Mouse (Mus musculus) forebrain, embryonic 13.5 days (tissue): ENCODE measurements at regions not wholly inside any gene's neighbourhood (a gene's known extent, or its start where the extent isn't known, plus 50 kb on each side); places are given as distances from the start of the nearest gene placed in this dataset.
"Not testable (repeated sequence)": the region's sequence is repeated elsewhere in the genome, so short reads cannot be mapped to it uniquely, and the experiment has no call there.

ENCODE experiments used
- ATAC-seq: fragments of 200-750 bp; cut with Nextera tagmentation; 2 replicates; pipeline ENCODE4 v1.8.0; 2017
- H3K27ac ChIP-seq: fragments of 300-500 bp; sonication (generic); 2 replicates; pipeline ENCODE4 v1.5.1; 2015; ENCODE audit warnings: inconsistent platforms, mild to moderate bottlenecking, moderate library complexity
- H3K27me3 ChIP-seq: fragments of 300-500 bp; sonication (generic); 2 replicates; pipeline ENCODE4 v1.6.1; 2015; ENCODE audit warnings: mild to moderate bottlenecking, inconsistent platforms
- H3K36me3 ChIP-seq: fragments of 300-500 bp; sonication (generic); 2 replicates; pipeline ENCODE4 v1.6.1; 2015; ENCODE audit warnings: mild to moderate bottlenecking, inconsistent platforms; ENCODE audit not compliant: poor library complexity, severe bottlenecking
- H3K4me1 ChIP-seq: fragments of 300-500 bp; sonication (generic); 2 replicates; pipeline ENCODE4 v1.6.1; 2015; ENCODE audit warnings: inconsistent platforms
- H3K4me2 ChIP-seq: fragments of 300-500 bp; sonication (generic); 2 replicates; pipeline ENCODE4 v1.6.1; 2015; ENCODE audit warnings: inconsistent platforms, mild to moderate bottlenecking, moderate library complexity
- H3K4me3 ChIP-seq: fragments of 300-500 bp; sonication (generic); 2 replicates; pipeline ENCODE4 v1.5.1; 2015; ENCODE audit warnings: mild to moderate bottlenecking, inconsistent platforms
- H3K9ac ChIP-seq: fragments of 300-500 bp; sonication (generic); 2 replicates; pipeline ENCODE4 v1.6.1; 2015; ENCODE audit warnings: mild to moderate bottlenecking, inconsistent platforms
- H3K9me3 ChIP-seq: fragments of 300-500 bp; sonication (generic); replicated peaks from 2 replicates; pipeline ENCODE4 v1.6.1; 2016; ENCODE audit warnings: inconsistent platforms
- WGBS: fragments of 180-500 bp; shearing (Covaris S2); methylation state at CpG from one replicate; pipeline ENCODE4 v1.1.7; 2015; 5-methylcytosine and 5-hydroxymethylcytosine counted together

GRCm38 (mm10) chr17:49291636-49292035, 136.5 kb upstream of the Mocs1 start:
- H3K9ac ChIP-seq, result no peak overlapping the region
- no peaks in the 10 kb centered on the region for H3K36me3 ChIP-seq
- no peak overlapping the region for H3K27ac ChIP-seq
- no peaks in the 10 kb centered on the region for H3K4me1 ChIP-seq
- no peaks in the 10 kb centered on the region for H3K9me3 ChIP-seq
- H3K4me2 ChIP-seq, result no peak overlapping the region
- H3K4me3 ChIP-seq, result no peak overlapping the region
- 70% methylated on average over 3 of the region's 3 CpGs for WGBS
- no peaks in the 10 kb centered on the region; the same call in 1 of the 2 replicates for H3K27me3 ChIP-seq
- no peak for ATAC-seq

GRCm38 (mm10) chr17:49304461-49304860, 123.7 kb upstream of the Mocs1 start:
- H3K9ac ChIP-seq, result no peak overlapping the region
- H3K9me3 ChIP-seq, result no peaks in the 10 kb centered on the region
- no peaks in the 10 kb centered on the region for H3K36me3 ChIP-seq
- H3K27ac ChIP-seq, result no peak overlapping the region
- H3K27me3 ChIP-seq, result no peaks in the 10 kb centered on the region
- no peak for ATAC-seq
- no peak overlapping the region for H3K4me2 ChIP-seq
- 31% methylated on average over 3 of the region's 3 CpGs for WGBS
- H3K4me3 ChIP-seq, result no peak overlapping the region
- H3K4me1 ChIP-seq, result no peaks in the 10 kb centered on the region

GRCm38 (mm10) chr17:49305116-49305515, 123.0 kb upstream of the Mocs1 start:
- Histone ChIP-seq H3K4me1 (no peaks in the 10 kb centered on the region), H3K4me3 (no peak overlapping the region), H3K36me3 (no peaks in the 10 kb centered on the region), H3K9me3 (no peaks in the 10 kb centered on the region), H3K9ac (no peak overlapping the region), H3K27me3 (no peaks in the 10 kb centered on the region), H3K27ac (no peak overlapping the region), H3K4me2 (no peak overlapping the region)
- 84% methylated on average over 6 of the region's 6 CpGs for WGBS
- ATAC-seq, result no peak

- ATAC-seq, result peak; percentile 97
- no peak overlapping the region for H3K9ac ChIP-seq
- H3K27ac ChIP-seq, result no peak overlapping the region
These were observed 119.1 kb upstream of the Mocs1 start for GRCm38 (mm10) chr17:49309079-49309478.

GRCm38 (mm10) chr17:49314196-49314595, 114.0 kb upstream of the Mocs1 start:
- H3K9me3 ChIP-seq, result no peaks in the 10 kb centered on the region
- ATAC-seq, result no peak
- H3K27ac ChIP-seq, result no peak overlapping the region
- 86% methylated on average over 2 of the region's 2 CpGs for WGBS
- H3K36me3 ChIP-seq, result no peaks in the 10 kb centered on the region
- no peak overlapping the region for H3K4me3 ChIP-seq
- H3K4me1 ChIP-seq, result no peaks in the 10 kb centered on the region
- H3K9ac ChIP-seq, result no peak overlapping the region
- no peak overlapping the region for H3K4me2 ChIP-seq
- no peaks in the 10 kb centered on the region for H3K27me3 ChIP-seq

More at GRCm38 (mm10) chr17:49309079-49309478, 119.1 kb upstream of the Mocs1 start:
- Histone ChIP-seq H3K27me3 (no peaks in the 10 kb centered on the region), H3K4me3 (peak overlapping the region; percentile 23; the same call in 1 of the 2 replicates), H3K4me1 (no peaks in the 10 kb centered on the region), H3K4me2 (peak overlapping the region; percentile 46), H3K36me3 (no peaks in the 10 kb centered on the region), H3K9me3 (no peaks in the 10 kb centered on the region)
- WGBS, result 23% methylated on average over 5 of the region's 5 CpGs

GRCm38 (mm10) chr17:49327524-49327923, 100.6 kb upstream of the Mocs1 start:
- Histone ChIP-seq H3K9me3 (no peaks in the 10 kb centered on the region), H3K4me3 (no peak overlapping the region), H3K4me2 (no peak overlapping the region), H3K4me1 (no peaks in the 10 kb centered on the region), H3K27ac (no peak overlapping the region), H3K27me3 (no peaks in the 10 kb centered on the region), H3K9ac (no peak overlapping the region), H3K36me3 (no peaks in the 10 kb centered on the region)
- WGBS, result 40% methylated on average over 4 of the region's 4 CpGs
- ATAC-seq, result peak; percentile 33

GRCm38 (mm10) chr17:49335318-49335717, 92.8 kb upstream of the Mocs1 start:
- H3K9me3 ChIP-seq, result 0 out of 2 replicates have a peak, but pooled peaks cover under 1% of the 10 kb centered on the region
- no peaks in the 10 kb centered on the region for H3K36me3 ChIP-seq
- H3K9ac ChIP-seq, result no peak overlapping the region
- H3K4me3 ChIP-seq, result no peak overlapping the region
- H3K27ac ChIP-seq, result no peak overlapping the region
- no peak for ATAC-seq
- WGBS, result 92% methylated on average over 5 of the region's 5 CpGs
- no peak overlapping the region for H3K4me2 ChIP-seq
- H3K27me3 ChIP-seq, result no peaks in the 10 kb centered on the region
- no peaks in the 10 kb centered on the region for H3K4me1 ChIP-seq

- no peaks in the 10 kb centered on the region for H3K36me3 ChIP-seq
- WGBS, result 92% methylated on average over 5 of the region's 5 CpGs
- 0 out of 2 replicates have a peak, but pooled peaks cover 4% of the 10 kb centered on the region for H3K9me3 ChIP-seq
- no peak overlapping the region for H3K4me3 ChIP-seq
- H3K4me1 ChIP-seq, result no peaks in the 10 kb centered on the region
- ATAC-seq, result no peak
- H3K27ac ChIP-seq, result no peak overlapping the region
- no peaks in the 10 kb centered on the region for H3K27me3 ChIP-seq
- H3K4me2 ChIP-seq, result no peak overlapping the region
- no peak overlapping the region for H3K9ac ChIP-seq
These were observed 90.3 kb upstream of the Mocs1 start for GRCm38 (mm10) chr17:49337881-49338280.

GRCm38 (mm10) chr17:49342636-49343035, 85.5 kb upstream of the Mocs1 start:
- WGBS, result 68% methylated on average over 2 of the region's 2 CpGs
- Histone ChIP-seq H3K36me3 (no peaks in the 10 kb centered on the region), H3K27ac (no peak overlapping the region), H3K9ac (no peak overlapping the region), H3K4me2 (no peak overlapping the region), H3K4me3 (no peak overlapping the region), H3K4me1 (no peaks in the 10 kb centered on the region), H3K27me3 (no peaks in the 10 kb centered on the region), H3K9me3 (0 out of 2 replicates have a peak, but pooled peaks cover 4% of the 10 kb centered on the region)
- ATAC-seq, result no peak

GRCm38 (mm10) chr17:49346701-49347100, 81.5 kb upstream of the Mocs1 start:
- ATAC-seq, result no peak
- Histone ChIP-seq H3K9ac (no peak overlapping the region), H3K27ac (no peak overlapping the region), H3K4me1 (no peaks in the 10 kb centered on the region), H3K36me3 (no peaks in the 10 kb centered on the region), H3K4me3 (no peak overlapping the region), H3K4me2 (no peak overlapping the region), H3K9me3 (no peaks in the 10 kb centered on the region), H3K27me3 (no peaks in the 10 kb centered on the region)
- 95% methylated on average over 5 of the region's 5 CpGs for WGBS

GRCm38 (mm10) chr17:49349328-49349727, 78.8 kb upstream of the Mocs1 start:
- no peak overlapping the region for H3K27ac ChIP-seq
- no peak overlapping the region for H3K4me2 ChIP-seq
- no peak overlapping the region for H3K9ac ChIP-seq
- H3K27me3 ChIP-seq, result no peaks in the 10 kb centered on the region
- ATAC-seq, result no peak
- H3K36me3 ChIP-seq, result no peaks in the 10 kb centered on the region
- H3K9me3 ChIP-seq, result no peaks in the 10 kb centered on the region
- no peak overlapping the region for H3K4me3 ChIP-seq
- WGBS, result 94% methylated on average over 9 of the region's 9 CpGs
- H3K4me1 ChIP-seq, result no peaks in the 10 kb centered on the region

- Histone ChIP-seq H3K4me3 (no peak overlapping the region), H3K36me3 (no peaks in the 10 kb centered on the region), H3K4me2 (no peak overlapping the region), H3K27ac (no peak overlapping the region), H3K9ac (no peak overlapping the region), H3K9me3 (no peaks in the 10 kb centered on the region), H3K27me3 (no peaks in the 10 kb centered on the region), H3K4me1 (no peaks in the 10 kb centered on the region)
- ATAC-seq, result no peak
These were observed 69.0 kb upstream of the Mocs1 start for GRCm38 (mm10) chr17:49359212-49359611.

GRCm38 (mm10) chr17:49360251-49360650, 67.9 kb upstream of the Mocs1 start:
- H3K36me3 ChIP-seq, ATAC-seq, H3K27me3 ChIP-seq, H3K4me1 ChIP-seq, H3K4me2 ChIP-seq, H3K4me3 ChIP-seq, H3K9me3 ChIP-seq, H3K9ac ChIP-seq, H3K27ac ChIP-seq: not testable (repeated sequence)
- 14% methylated on average over 6 of the region's 6 CpGs for WGBS
